In genomic region chr11:85469526-85469925, GRCm38 (mm10) we compare ENCODE assay signal across 7 mouse cellular contexts.
DNase-seq lines count a peak whose midpoint lies in the region; ATAC-seq and TF ChIP-seq lines count a peak whose summit lies in the region.

No protein-coding gene starts in this region.

- H3K9ac ChIP-seq in kidney, embryonic 14.5 days (ENCODE audit: low read depth, low read length) = no peak overlapping the region

- no peak overlapping the region for H3K4me3 ChIP-seq in kidney, adult 2 months (ENCODE audit: insufficient read depth, low read depth, low read length)
- no peak overlapping the region for H3K4me3 ChIP-seq in kidney, embryonic 14.5 days (ENCODE audit: low read length)

- H3K27me3 ChIP-seq in kidney, adult 2 months (replicated peaks; ENCODE audit: control insufficient read depth, insufficient read depth, low read length) = no peaks in the 10 kb centered on the region
- no peaks in the 10 kb centered on the region for H3K27me3 ChIP-seq in kidney, embryonic 14.5 days (ENCODE audit: control insufficient read depth, insufficient read depth, low read length)

- DNase-seq in kidney, adult 2 months = peak; percentile 65
- peak; percentile 29 to 33 for DNase-seq in urinary bladder, postnatal 36 days (ENCODE audit: low spot score in 2 of 2)
- DNase-seq in urinary bladder, postnatal 4 days (ENCODE audit: low spot score in 2 of 2) = no peak
- peak; percentile 66 to 76 for DNase-seq in cerebellum, postnatal 14 days
- peak; percentile 58 to 64 for DNase-seq in layer of hippocampus, postnatal 10 days (ENCODE audit: low spot score in 2 of 2)
- DNase-seq in neural tube, embryonic 10.5 days (ENCODE audit: extremely low spot score, low spot score) = no peak

- no peak overlapping the region for H3K4me2 ChIP-seq in kidney, embryonic 14.5 days (replicated peaks; ENCODE audit: low read depth, low read length)

- H3K36me3 ChIP-seq in kidney, adult 2 months (ENCODE audit: control insufficient read depth, insufficient read depth, low read length) = no peaks in the 10 kb centered on the region
- H3K36me3 ChIP-seq in kidney, embryonic 14.5 days (ENCODE audit: control insufficient read depth, insufficient read depth, low read length) = no peaks in the 10 kb centered on the region

- H3K9me3 ChIP-seq in kidney, embryonic 14.5 days (ENCODE audit: control insufficient read depth, low read length) = no peaks in the 10 kb centered on the region

- H3K27ac ChIP-seq in kidney, adult 2 months (ENCODE audit: insufficient read depth, low read depth, low read length) = no peak overlapping the region
- no peak overlapping the region for H3K27ac ChIP-seq in kidney, embryonic 14.5 days (ENCODE audit: low read depth, low read length)

- no peaks in the 10 kb centered on the region for H3K4me1 ChIP-seq in kidney, adult 2 months (ENCODE audit: control insufficient read depth, insufficient read depth, low read length)
- 0 out of 2 replicates have a peak, but pooled peaks cover 1% of the 10 kb centered on the region for H3K4me1 ChIP-seq in kidney, embryonic 14.5 days (ENCODE audit: control insufficient read depth, insufficient read depth, low read length)

- ATAC-seq in kidney, embryonic 14.5 days (ENCODE audit: low FRiP score, low TSS enrichment) = no peak

- WGBS in kidney, adult 2 months = 80% methylated on average over 1 of the region's 1 CpGs
- 91% methylated on average over 1 of the region's 1 CpGs for WGBS in kidney, embryonic 14.5 days

- TF ChIP-seq POLR2A in kidney, adult 2 months (IDR thresholded peaks at IDR 0.05; ENCODE audit: low read depth, low read length) = no peak

- 0 out of 2 replicates have a peak, but pooled peaks have one; percentile 23 for TF ChIP-seq CTCF in kidney, adult 2 months (conservative IDR thresholded peaks at IDR 0.05; ENCODE audit: insufficient read depth, insufficient read length, low read depth, low read length)

Comparison
In these comparisons a context has a peak if more than half of its experiments do, and no peak if none do; other contexts are left out.
1. DNase-seq: peak in kidney, adult 2 months (single experiment), urinary bladder, postnatal 36 days (2 of 2), cerebellum, postnatal 14 days (2 of 2) and layer of hippocampus, postnatal 10 days (2 of 2); none in urinary bladder, postnatal 4 days (0 of 2) and neural tube, embryonic 10.5 days (single experiment).